Mouse (Mus musculus): Measurements from ENCODE around the gene Rsl24d1. TPM values are rescaled to one million over a fixed set of nuclear protein-coding genes. Genes with fewer than 3 reads are reported as not detected.
"Not testable (repeated sequence)": the region's sequence is repeated elsewhere in the genome, so short reads cannot be mapped to it uniquely, and the experiment has no call there.

Gene Rsl24d1
- total RNA-seq (2014; fragmentation: Nextera tagmentation) (87.9 and 106 TPM in 2 replicates), total RNA-seq (2017) (172 and 197 TPM in 2 replicates)

- peak; percentile 96 for ATAC-seq (replicated peaks; ENCODE audit: poor library complexity, severe bottlenecking)
These were observed at the start of gene Rsl24d1 for GRCm38 (mm10) chr9:73112919-73113906. Gene Rsl24d1 (plus strand): TSS chr9:73113426.

GRCm38 (mm10) chr9:73063621-73064290 lies 49.5 kb upstream of the Rsl24d1 start:
- no peak for ATAC-seq (replicated peaks; ENCODE audit: poor library complexity, severe bottlenecking)

- ATAC-seq (replicated peaks; ENCODE audit: poor library complexity, severe bottlenecking) = peak; percentile 20; the same call in 1 of the 2 replicates
These were observed 46.1 kb upstream of the Rsl24d1 start for GRCm38 (mm10) chr9:73067086-73067485.

- ATAC-seq (replicated peaks; ENCODE audit: poor library complexity, severe bottlenecking) = no peak; the same call in 1 of the 2 replicates
These were observed 45.0 kb upstream of the Rsl24d1 start for GRCm38 (mm10) chr9:73068230-73068679.

GRCm38 (mm10) chr9:73068688-73069087 lies 44.5 kb upstream of the Rsl24d1 start:
- ATAC-seq (replicated peaks; ENCODE audit: poor library complexity, severe bottlenecking) = peak; percentile 38

GRCm38 (mm10) chr9:73070971-73071659 lies 42.1 kb upstream of the Rsl24d1 start:
- ATAC-seq (replicated peaks; ENCODE audit: poor library complexity, severe bottlenecking) = peak; percentile 52

GRCm38 (mm10) chr9:73072426-73072825 lies 40.8 kb upstream of the Rsl24d1 start:
- ATAC-seq (replicated peaks; ENCODE audit: poor library complexity, severe bottlenecking) = peak; percentile 31

- ATAC-seq (replicated peaks; ENCODE audit: poor library complexity, severe bottlenecking) = peak; percentile 48
These were observed 40.1 kb upstream of the Rsl24d1 start for GRCm38 (mm10) chr9:73073169-73073568.

GRCm38 (mm10) chr9:73079349-73079748 lies 33.9 kb upstream of the Rsl24d1 start:
- ATAC-seq (replicated peaks; ENCODE audit: poor library complexity, severe bottlenecking) = not testable (repeated sequence)

- no peak for ATAC-seq (replicated peaks; ENCODE audit: poor library complexity, severe bottlenecking)
These were observed 33.4 kb upstream of the Rsl24d1 start for GRCm38 (mm10) chr9:73079801-73080325.

GRCm38 (mm10) chr9:73082291-73083000 lies 30.8 kb upstream of the Rsl24d1 start:
- no peak for ATAC-seq (replicated peaks; ENCODE audit: poor library complexity, severe bottlenecking)

- ATAC-seq (replicated peaks; ENCODE audit: poor library complexity, severe bottlenecking) = peak; percentile 15
These were observed 29.3 kb upstream of the Rsl24d1 start for GRCm38 (mm10) chr9:73083956-73084355.

GRCm38 (mm10) chr9:73085845-73086244 lies 27.4 kb upstream of the Rsl24d1 start:
- ATAC-seq (replicated peaks; ENCODE audit: poor library complexity, severe bottlenecking) = peak; percentile 29

- ATAC-seq (replicated peaks; ENCODE audit: poor library complexity, severe bottlenecking) = peak; percentile 30
These were observed 26.1 kb upstream of the Rsl24d1 start for GRCm38 (mm10) chr9:73087121-73087520.

GRCm38 (mm10) chr9:73087581-73087980 lies 25.6 kb upstream of the Rsl24d1 start:
- ATAC-seq (replicated peaks; ENCODE audit: poor library complexity, severe bottlenecking) = no peak

- ATAC-seq (replicated peaks; ENCODE audit: poor library complexity, severe bottlenecking) = peak; percentile 69
These were observed 23.9 kb upstream of the Rsl24d1 start for GRCm38 (mm10) chr9:73089222-73089920.

- ATAC-seq (replicated peaks; ENCODE audit: poor library complexity, severe bottlenecking) = no peak
These were observed 23.1 kb upstream of the Rsl24d1 start for GRCm38 (mm10) chr9:73090121-73090520.

- no peak for ATAC-seq (replicated peaks; ENCODE audit: poor library complexity, severe bottlenecking)
These were observed 21.5 kb upstream of the Rsl24d1 start for GRCm38 (mm10) chr9:73091747-73092146.

- ATAC-seq (replicated peaks; ENCODE audit: poor library complexity, severe bottlenecking) = no peak
These were observed 18.6 kb upstream of the Rsl24d1 start for GRCm38 (mm10) chr9:73094580-73094979.
